Mouse (Mus musculus) cortical plate, adult 2 months (tissue): ENCODE results near the gene Ccm2l. TPM values are rescaled to one million over a fixed set of nuclear protein-coding genes. Genes with fewer than 3 reads are reported as not detected.

Experiments used
- H3K27ac ChIP-seq: fragments of 200-500 bp; 2 replicates; pipeline ENCODE4 v1.5.1; 2012; ENCODE audit warnings: low read length, control low read depth, inconsistent platforms; ENCODE audit not compliant: insufficient read depth
- H3K4me1 ChIP-seq: fragments of 200-500 bp; 2 replicates; pipeline ENCODE4 v1.6.1; 2011; ENCODE audit warnings: low read length; ENCODE audit not compliant: control insufficient read depth, insufficient read depth
- H3K4me3 ChIP-seq: fragments of 200-500 bp; 2 replicates; pipeline ENCODE4 v1.5.1; 2011; ENCODE audit warnings: mild to moderate bottlenecking, low read length, control low read depth; ENCODE audit not compliant: insufficient read depth
- CTCF ChIP-seq: fragments of 200-500 bp; IDR thresholded peaks from 2 replicates; pipeline ENCODE4 v1.5.1; 2011; ENCODE audit warnings: mild to moderate bottlenecking, control low read depth, low read length; ENCODE audit not compliant: insufficient read depth; ENCODE audit errors: extremely low read depth
- POLR2A ChIP-seq: fragments of 200-500 bp; IDR thresholded peaks from 2 replicates; pipeline ENCODE4 v1.6.1; 2011; ENCODE audit warnings: mild to moderate bottlenecking, low read length, control low read depth; ENCODE audit not compliant: insufficient read depth; ENCODE audit errors: extremely low read depth
- polyA plus RNA-seq: library from polyadenylated mRNA; depleted of rRNA; stranded (reverse); fragments of >200 nt; gene quantifications from 2 replicates; pipeline ENCODE4 v1.2.3, GENCODE M21; 2012

The Ccm2l gene
- polyA plus RNA-seq, 1 experiment = 13.2 TPM

GRCm38 (mm10) chr2:153084261-153084976 is 18.7 kb downstream of the Ccm2l start:
- TF ChIP-seq CTCF (no peak), POLR2A (no peak)
- Histone ChIP-seq H3K4me3 (no peak overlapping the region), H3K27ac (no peak overlapping the region), H3K4me1 (no peaks in the 10 kb centered on the region)

GRCm38 (mm10) chr2:153085556-153085955 is 19.8 kb downstream of the Ccm2l start:
- TF ChIP-seq POLR2A = no peak
- Histone ChIP-seq H3K4me3 (no peak overlapping the region), H3K4me1 (no peaks in the 10 kb centered on the region), H3K27ac (no peak overlapping the region)

GRCm38 (mm10) chr2:153086166-153086565 is 20.4 kb downstream of the Ccm2l start:
- H3K4me3 ChIP-seq = no peak overlapping the region
- TF ChIP-seq CTCF (no peak), POLR2A (no peak)
- H3K4me1 ChIP-seq = no peaks in the 10 kb centered on the region
- H3K27ac ChIP-seq = no peak overlapping the region

DNA sequence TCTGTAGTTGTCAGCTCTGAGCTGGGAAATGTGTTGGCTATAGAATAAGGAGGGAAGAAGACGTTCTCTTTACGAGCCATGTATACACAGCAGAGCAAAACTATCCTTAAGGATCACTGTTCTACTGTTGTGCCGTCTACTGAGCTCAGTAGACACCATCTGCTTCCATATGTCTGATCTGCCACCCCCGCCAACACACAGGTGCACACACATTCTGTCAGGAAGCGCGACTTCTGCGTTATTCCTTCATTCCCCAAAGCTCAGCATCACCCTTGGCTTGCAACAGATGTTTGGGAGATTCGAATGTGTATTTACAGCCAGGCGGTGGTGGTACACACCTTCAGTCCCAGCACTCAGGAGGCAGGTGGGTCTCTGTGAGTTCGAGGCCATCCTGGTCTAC is 21.3 kb downstream of the Ccm2l start:
- H3K27ac ChIP-seq = no peak overlapping the region
- no peaks in the 10 kb centered on the region for H3K4me1 ChIP-seq
- no peak overlapping the region for H3K4me3 ChIP-seq
- no peak for TF ChIP-seq CTCF
- no peak for TF ChIP-seq POLR2A

DNA sequence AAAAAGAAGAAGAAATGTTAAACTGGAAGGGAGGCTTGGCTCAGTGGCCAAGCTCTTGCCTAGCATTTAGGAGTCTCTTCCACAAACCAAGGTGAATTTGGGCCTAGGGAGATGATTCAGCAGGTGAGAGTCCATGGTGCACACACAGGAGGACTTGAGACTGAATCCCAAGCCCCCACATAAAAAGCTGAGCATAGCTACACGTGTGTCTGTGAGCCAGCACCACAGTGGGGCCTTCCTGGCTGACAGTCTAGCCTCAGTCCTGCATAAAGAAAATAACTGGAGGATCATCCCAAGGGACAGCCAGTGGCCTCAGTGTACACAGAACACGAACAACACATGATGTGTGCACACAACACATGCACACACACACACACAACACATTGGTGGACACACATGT is 23.6 kb downstream of the Ccm2l start:
- no peak for TF ChIP-seq CTCF
- no peak for TF ChIP-seq POLR2A
- no peaks in the 10 kb centered on the region for H3K4me1 ChIP-seq
- no peak overlapping the region for H3K27ac ChIP-seq

DNA sequence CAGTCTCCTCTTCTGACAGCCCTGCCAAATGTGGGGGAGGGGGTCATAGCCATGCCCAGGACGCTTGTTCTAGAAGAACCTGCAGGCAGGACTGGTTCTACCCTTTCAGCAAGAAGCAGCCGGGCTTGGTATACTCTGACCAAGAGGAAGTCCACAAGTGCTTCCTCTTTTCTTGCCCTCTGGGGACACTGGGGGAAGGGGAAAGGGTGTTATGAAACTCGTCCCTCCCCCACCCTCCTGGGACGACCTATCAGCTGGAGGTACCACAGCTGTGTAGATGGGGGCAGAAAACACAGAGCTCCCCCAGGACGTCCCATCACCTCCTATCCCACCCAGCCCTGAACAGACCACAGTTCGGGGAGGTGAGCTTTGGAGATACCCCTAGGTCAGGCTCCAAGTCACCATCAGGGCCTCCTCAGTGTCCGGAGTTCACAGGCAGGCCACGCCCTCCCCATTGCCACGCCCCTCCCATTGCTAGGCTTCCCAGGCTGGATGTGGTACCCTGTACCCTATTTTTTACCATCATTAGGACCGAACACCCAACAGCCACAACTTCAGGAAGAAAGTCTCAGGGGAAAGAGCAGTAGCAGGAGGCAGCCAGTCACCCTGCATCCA is 24.9 kb downstream of the Ccm2l start:
- Histone ChIP-seq H3K4me3 (no peak overlapping the region), H3K4me1 (no peaks in the 10 kb centered on the region), H3K27ac (no peak overlapping the region)
- no peak for TF ChIP-seq POLR2A
- TF ChIP-seq CTCF = no peak

More for the DNA sequence above, 23.6 kb downstream of the Ccm2l start:
- no peak overlapping the region for H3K4me3 ChIP-seq

DNA sequence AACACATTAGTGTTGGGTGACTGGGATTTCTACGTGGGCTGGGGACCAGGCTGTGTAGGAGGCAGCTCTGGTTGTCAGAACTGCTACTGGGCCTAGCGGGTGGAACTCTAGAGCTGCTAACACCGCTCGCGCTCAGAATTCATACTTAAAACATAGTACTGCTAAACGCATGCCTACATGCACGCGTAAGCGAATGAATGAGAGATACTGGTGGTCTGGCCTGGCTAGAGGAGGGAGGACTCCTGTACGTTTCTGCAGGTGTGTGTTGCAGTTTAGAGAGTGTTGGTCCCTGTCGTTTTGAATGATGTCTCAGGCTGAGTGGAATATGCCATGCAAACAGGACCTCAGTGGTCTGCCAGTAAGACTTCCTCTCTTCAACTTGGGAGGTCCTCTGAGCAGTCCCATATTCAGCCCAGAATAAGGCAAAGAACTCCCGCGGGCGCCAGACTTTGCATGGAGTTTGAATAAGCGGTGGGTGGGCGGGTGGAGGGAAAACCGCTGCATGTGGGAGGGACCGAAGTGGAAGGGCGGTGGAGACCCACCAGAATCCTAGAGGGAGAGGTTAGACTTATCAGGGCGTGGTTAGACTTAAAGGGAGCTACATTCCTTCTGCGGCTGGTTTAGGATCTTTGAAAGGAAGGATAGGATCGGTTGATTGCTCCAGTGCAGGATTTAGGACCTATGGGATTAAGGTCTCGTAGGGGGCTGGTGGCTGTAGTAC is 41.5 kb downstream of the Ccm2l start:
- Histone ChIP-seq H3K4me3 (no peak overlapping the region), H3K27ac (no peak overlapping the region)
- TF ChIP-seq POLR2A = no peak
- TF ChIP-seq CTCF = no peak

DNA sequence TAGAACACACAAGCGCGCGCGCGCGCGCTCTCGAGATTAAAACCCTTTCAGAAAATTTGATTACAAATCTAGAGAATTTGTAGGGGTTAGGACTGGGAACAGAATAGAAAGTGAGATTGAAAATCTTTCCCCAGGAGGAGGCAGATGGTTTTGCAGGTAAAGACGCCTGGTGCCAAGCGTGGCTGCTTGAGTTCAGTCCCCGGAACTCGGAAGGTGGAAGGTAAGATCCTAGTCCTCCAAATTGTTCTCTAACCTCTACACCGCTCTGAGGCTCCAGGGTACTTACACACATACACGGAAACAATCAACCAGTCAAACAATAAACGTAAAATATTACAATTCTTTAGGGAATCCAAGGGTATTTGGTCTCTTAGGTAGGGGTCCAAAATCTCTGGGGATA is 42.0 kb downstream of the Ccm2l start:
- H3K4me1 ChIP-seq = no peaks in the 10 kb centered on the region
- TF ChIP-seq CTCF (no peak), POLR2A (no peak)
- no peak overlapping the region for H3K27ac ChIP-seq
- H3K4me3 ChIP-seq = no peak overlapping the region

More for the DNA sequence above, 41.5 kb downstream of the Ccm2l start:
- H3K4me1 ChIP-seq = no peaks in the 10 kb centered on the region

DNA sequence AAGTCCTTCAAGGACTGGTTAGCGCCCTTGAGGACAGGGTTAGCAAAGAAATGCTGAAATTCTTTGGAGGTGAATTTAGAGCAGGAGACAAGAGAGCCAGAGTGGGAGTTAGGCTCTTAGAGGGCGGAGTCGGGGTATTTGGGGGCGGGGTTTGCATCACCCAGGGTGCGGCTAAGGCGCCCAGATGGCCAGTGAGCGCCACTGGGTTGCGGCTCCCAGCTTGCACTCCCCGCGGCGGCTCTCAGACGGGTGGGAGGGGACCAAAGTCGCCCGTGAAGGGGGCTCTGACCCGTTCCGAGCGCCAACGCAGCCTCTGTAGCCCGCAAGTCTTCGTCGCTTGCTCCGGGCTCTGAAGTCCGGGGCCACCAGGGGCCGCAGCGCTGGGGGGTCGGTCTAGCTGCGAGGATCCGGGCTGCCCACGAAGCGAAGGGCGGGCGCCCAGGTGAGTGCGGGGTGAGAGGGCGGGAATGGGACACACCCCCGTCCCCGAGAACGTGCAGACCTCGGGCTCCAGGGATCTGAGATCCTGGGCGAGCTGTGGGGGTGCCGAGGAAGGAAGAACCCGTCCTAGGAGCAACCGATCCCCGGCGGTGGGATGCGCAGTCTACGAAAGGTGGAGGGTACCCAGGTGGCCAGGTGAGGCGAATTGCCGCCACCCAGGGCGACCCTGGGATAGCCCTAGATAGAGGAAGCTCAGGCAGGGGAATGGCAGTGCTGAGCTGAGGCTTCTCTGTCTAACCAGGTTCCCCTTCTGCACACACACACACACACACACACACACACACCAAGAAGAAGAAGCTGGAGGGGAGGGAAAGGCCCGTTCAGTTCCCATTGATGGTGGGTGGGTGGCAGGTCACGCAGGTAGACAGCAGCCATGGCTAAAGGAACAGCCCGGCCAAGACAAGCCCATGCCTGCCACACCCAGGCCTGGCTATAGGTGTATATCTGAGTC is 42.8 kb downstream of the Ccm2l start, which contains the start of gene Hck:
Gene Hck, plus strand, starts transcription at position 156 of the 952 bp plus-strand sequence.
- TF ChIP-seq CTCF = no peak
- no peak for TF ChIP-seq POLR2A
- peak within 1 kb of the TSS; percentile 30; the same call in 1 of the 2 replicates for H3K4me3 ChIP-seq
- H3K4me1 ChIP-seq = no peaks in the 10 kb centered on the region
- H3K27ac ChIP-seq = no peak within 1 kb of the TSS
